Mouse (Mus musculus) ovary, postnatal 14 days (tissue): ENCODE results near the gene Lrrc74b.
"Not testable (repeated sequence)": the region's sequence is repeated elsewhere in the genome, so short reads cannot be mapped to it uniquely, and the experiment has no call there.

Source experiments
- DNase-seq: peaks from one replicate; pipeline ENCODE4 v3.0.0; 2022; ENCODE audit warnings: low spot score

The Lrrc74b gene

GRCm38 (mm10) chr16:17561128-17561750 lies at the start of gene Lrrc74b:
Lrrc74b (minus strand) TSS chr16:17561247.
- DNase-seq = peak; percentile 71

GRCm38 (mm10) chr16:17605684-17606083 lies 44.6 kb upstream of the Lrrc74b start:
- DNase-seq = no peak

GRCm38 (mm10) chr16:17604941-17605340 lies 43.9 kb upstream of the Lrrc74b start:
- no peak for DNase-seq

- DNase-seq = no peak
These were observed 40.0 kb upstream of the Lrrc74b start for GRCm38 (mm10) chr16:17600944-17601562.

- no peak for DNase-seq
These were observed 29.7 kb upstream of the Lrrc74b start for GRCm38 (mm10) chr16:17590731-17591130.

GRCm38 (mm10) chr16:17584555-17584954 lies 23.5 kb upstream of the Lrrc74b start:
- DNase-seq = no peak

GRCm38 (mm10) chr16:17583064-17583463 lies 22.0 kb upstream of the Lrrc74b start, which contains the start of gene Slc7a4:
Slc7a4 (minus strand) TSS chr16:17583214.
- no peak for DNase-seq

GRCm38 (mm10) chr16:17576825-17577215 lies 15.8 kb upstream of the Lrrc74b start:
- DNase-seq = no peak

GRCm38 (mm10) chr16:17575870-17576824 lies 15.1 kb upstream of the Lrrc74b start:
- peak; percentile 70 for DNase-seq

- DNase-seq = no peak
These were observed 5.1 kb upstream of the Lrrc74b start for GRCm38 (mm10) chr16:17566186-17566585.

- no peak for DNase-seq
These were observed 3.7 kb upstream of the Lrrc74b start for GRCm38 (mm10) chr16:17564771-17565170.

GRCm38 (mm10) chr16:17564221-17564620 lies 3.2 kb upstream of the Lrrc74b start:
- no peak for DNase-seq

- no peak for DNase-seq
These were observed 2.5 kb upstream of the Lrrc74b start for GRCm38 (mm10) chr16:17563580-17563979.

GRCm38 (mm10) chr16:17561751-17562208 lies 733 bp upstream of the Lrrc74b start, which contains the start of gene P2rx6:
P2rx6 (plus strand) TSS chr16:17561885.
- DNase-seq = peak; percentile 42

GRCm38 (mm10) chr16:17559396-17560027 lies 1.5 kb downstream of the Lrrc74b start:
- DNase-seq = no peak

- no peak for DNase-seq
These were observed 2.2 kb downstream of the Lrrc74b start for GRCm38 (mm10) chr16:17558811-17559210.

- peak; percentile 72 for DNase-seq
These were observed 3.0 kb downstream of the Lrrc74b start for GRCm38 (mm10) chr16:17557947-17558480.

- DNase-seq = no peak
These were observed 4.1 kb downstream of the Lrrc74b start for GRCm38 (mm10) chr16:17556907-17557306.

GRCm38 (mm10) chr16:17556180-17556579 lies 4.9 kb downstream of the Lrrc74b start:
- DNase-seq = no peak

- DNase-seq = not testable (repeated sequence)
These were observed 6.3 kb downstream of the Lrrc74b start for GRCm38 (mm10) chr16:17554702-17555101.

GRCm38 (mm10) chr16:17553910-17554685 lies 6.9 kb downstream of the Lrrc74b start:
- peak; percentile 31 for DNase-seq
